Mouse (Mus musculus): ENCODE data around the gene Kdsr.
"Not testable (repeated sequence)": the region's sequence is repeated elsewhere in the genome, so short reads cannot be mapped to it uniquely, and the experiment has no call there.

Kdsr gene

DNA sequence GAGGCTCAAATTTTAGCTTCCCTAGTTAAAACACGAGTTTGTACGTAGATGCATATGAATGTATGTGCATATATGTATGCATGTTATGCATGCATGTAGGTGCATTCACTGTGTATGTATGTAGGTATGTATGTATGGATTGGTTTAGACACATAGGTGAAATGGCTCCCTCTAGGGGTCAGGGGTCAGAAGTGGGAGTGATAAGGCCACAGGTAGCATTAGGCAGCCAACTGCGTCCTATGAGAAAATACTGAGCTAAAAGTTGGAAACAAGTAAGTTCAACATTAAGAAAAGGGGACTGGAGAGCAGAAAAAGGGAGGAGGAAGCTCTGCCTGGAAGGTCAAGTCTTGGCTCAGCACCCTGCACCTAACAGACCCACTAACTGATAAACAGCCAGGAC is 21.4 kb downstream of the Kdsr start:
- DNase-seq, result peak; percentile 35 to 52

DNA sequence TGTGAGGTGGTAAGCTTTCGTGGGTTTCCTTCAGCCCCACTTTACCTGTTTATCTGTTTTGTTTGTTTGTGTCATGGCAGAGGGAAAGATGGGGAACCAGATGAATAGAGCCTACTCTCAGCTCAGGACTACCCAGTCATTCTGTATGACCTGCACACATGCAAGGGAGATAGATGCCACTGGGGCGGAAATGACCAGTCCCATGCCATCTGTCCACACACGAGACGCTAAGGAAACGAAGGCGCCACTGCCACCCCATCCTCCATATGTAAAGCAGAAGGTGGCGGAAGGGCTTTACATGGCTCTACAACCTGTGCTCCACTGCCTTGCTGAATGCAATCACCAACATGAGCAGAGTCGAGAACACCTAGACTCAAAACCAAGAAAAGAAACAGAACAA is 23.3 kb downstream of the Kdsr start:
- DNase-seq, result no peak

DNA sequence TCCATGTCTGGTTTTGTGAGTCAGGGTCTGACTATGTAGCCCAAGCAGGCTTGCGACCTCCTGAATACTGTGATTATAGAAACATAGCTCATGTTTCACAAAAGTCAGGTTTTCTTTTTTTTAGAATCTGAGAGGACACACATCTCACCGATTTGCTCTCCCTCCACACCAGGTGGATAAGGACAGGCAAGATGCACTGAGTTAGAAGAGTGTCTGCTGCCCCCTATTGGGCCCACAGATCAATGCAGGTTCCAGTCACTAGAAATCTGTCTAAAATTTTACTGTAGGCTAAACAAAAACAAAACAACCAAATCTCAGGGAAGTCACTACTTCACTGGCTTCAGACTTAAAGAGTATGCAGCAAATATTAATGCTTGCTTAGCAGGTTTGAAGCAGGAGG is 23.9 kb downstream of the Kdsr start:
- DNase-seq, result peak; percentile 34 to 43

DNA sequence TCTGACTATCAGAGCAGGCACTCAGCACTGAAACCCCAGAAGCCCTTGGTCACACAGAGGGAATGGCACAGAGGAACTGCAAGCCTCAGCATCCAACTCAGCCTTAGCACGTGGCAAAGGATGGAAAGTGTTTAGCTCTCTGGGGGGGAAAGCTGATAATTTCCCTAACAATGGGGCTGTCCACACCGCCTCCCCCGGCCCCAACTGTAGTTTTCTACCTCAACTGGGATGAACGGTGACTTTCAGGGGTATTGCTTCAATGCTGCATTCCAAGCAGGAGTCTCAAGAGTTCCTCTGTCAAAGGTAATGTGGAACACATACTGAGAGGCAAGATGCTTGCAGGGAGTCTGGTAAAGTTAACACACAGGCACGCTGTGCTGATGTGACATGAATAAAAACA is 37.5 kb downstream of the Kdsr start:
- DNase-seq, result no peak

- DNase-seq, result not testable (repeated sequence)
These were observed 41.8 kb downstream of the Kdsr start for GRCm38 (mm10) chr1:106717736-106718135.

GRCm38 (mm10) chr1:106717071-106717601 is 42.4 kb downstream of the Kdsr start:
- peak; percentile 77 to 78 for DNase-seq

GRCm38 (mm10) chr1:106716141-106716540 is 43.4 kb downstream of the Kdsr start:
- no peak for DNase-seq

- DNase-seq, result no peak
These were observed 44.1 kb downstream of the Kdsr start for GRCm38 (mm10) chr1:106715111-106716083.

- no peak for DNase-seq
These were observed 45.0 kb downstream of the Kdsr start for GRCm38 (mm10) chr1:106714530-106714981.

DNA sequence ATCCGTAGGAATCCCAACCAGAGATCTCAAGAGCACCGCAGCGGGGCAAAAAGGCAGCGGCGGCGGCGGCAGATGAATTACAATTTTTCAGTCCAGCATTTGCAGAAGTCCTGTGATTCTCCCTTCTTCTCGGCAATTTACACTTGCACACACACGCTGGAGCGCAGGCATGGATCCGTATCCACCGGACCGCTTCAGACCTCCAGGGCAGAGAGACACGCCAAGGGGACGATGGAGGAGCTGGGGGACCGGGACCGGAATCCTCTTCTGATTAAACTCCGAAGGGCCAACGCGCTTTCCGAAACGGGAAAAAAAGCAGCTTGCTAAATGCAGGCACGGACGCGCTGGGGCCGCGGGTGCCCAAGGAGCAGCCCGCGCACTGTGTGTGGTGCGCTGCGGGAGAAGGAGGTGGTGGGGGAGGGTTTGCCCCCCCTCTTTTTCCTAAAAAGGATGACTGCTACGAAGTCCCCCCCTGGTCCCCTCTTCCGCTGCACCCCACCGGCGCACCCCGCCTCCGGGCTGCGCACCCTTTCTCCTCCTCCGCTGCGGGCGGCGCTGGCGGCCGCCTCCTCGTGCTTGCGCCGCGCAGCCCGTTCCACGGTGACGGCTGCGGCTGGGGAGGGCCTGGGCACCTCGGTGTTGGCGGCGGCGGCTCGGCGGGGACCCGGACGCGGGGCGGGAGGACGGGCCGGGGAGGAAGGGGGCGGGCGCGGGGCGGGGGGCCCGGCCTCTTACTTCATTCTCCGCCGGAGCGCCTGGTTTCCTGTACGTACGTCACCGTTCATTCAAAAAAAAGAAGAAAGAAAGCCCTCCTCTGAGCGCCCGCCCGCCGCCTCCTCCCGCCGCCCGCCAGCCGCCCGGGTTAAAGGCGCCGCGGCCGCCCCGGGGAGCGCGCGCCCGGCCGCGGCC is 45.7 kb downstream of the Kdsr start, which contains the start of gene Bcl2:
Bcl2 (minus strand) TSS at position 654 of the 909 bp plus-strand sequence.
- DNase-seq, result peak; percentile 84 to 87

DNA sequence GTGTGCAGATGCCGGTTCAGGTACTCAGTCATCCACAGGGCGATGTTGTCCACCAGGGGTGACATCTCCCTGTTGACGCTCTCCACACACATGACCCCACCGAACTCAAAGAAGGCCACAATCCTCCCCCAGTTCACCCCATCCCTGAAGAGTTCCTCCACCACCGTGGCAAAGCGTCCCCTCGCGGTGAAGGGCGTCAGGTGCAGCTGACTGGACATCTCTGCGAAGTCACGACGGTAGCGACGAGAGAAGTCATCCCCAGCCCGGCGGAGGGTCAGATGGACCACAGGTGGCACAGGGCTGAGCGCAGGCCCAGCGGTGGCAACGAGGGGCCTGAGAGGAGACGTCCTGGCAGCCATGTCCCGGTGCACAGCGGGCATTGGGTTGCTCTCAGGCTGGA is 47.2 kb downstream of the Kdsr start:
- peak; percentile 70 to 71 for DNase-seq

DNA sequence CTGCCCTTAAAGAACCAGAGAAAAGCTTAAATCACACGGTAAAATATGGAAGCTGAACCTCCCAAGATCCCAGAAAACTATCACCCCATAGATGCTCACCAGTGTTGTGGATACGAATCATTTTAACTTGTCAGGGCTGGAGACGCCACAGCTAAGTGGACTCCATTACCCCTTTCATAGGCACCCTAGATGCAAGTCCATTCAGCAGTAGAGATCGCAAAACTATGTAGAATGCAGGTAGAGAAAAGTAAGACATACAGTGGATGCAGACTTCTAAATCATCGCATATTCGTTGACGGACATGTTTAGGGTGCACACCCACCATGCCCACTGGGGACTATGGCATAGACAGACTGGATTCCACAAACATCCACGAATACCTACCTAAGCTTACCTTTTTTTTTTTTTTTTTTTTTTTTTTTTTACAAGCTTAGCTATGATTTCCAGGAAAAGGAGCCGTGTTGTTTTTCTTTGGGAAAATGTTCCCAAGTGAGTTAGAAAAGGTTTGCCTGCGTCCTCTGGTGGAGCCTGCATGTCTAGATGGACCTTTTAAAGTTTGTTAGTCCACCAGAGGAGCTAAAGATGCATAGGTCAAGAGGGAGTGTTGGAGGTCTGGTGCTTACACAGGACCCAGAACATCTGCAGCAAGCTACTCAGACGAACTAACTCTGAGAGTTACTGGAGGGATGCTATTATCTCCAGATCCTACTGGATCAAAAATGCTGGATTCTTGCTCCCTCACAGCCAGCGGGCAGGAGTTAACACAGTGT is 48.0 kb downstream of the Kdsr start:
- DNase-seq, result no peak

- DNase-seq, result no peak
These were observed 49.3 kb downstream of the Kdsr start for GRCm38 (mm10) chr1:106710202-106710601.

DNA sequence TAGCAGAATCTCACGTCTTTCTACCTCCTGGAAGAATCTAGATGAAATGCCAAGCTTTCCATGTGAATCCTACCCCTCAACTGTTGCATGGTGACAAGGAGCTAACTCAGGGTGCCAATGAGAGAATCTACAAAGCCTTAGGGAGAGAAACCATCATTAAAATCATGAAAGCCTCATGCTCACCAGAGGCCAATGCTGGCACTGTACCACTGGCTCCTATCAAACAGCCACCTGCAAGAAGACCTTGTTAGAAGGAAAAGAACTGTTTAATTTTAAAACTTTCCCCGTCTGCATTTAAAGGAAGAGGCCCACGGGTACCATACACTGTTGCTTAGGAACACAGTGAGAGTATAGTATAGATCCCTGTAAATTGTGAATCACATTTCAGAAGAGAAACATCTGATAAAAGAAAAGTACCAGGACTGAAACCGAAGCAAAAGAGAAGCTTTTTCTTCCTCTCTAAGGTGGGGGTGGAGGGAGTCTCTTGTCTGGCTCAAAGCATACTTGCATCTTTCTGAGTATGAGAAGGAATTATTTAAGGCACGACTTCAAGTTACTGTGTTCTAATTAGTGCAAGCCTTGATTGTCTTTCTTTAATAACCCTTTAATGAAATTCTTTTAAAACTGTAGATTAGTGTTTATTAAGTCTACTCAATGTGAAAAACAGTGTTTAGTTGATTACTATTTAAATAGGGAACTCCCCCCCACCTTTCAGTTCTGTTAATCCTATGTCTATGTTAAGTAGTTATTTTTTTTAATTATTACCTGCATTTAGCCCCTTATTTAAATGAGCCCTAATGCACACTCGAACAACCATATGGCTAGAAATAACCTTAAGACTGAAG is 52.3 kb downstream of the Kdsr start:
- DNase-seq, result no peak

GRCm38 (mm10) chr1:106703183-106703582 is 56.3 kb downstream of the Kdsr start:
- DNase-seq, result no peak

- DNase-seq, result no peak
These were observed 56.9 kb downstream of the Kdsr start for GRCm38 (mm10) chr1:106702471-106703175.

DNA sequence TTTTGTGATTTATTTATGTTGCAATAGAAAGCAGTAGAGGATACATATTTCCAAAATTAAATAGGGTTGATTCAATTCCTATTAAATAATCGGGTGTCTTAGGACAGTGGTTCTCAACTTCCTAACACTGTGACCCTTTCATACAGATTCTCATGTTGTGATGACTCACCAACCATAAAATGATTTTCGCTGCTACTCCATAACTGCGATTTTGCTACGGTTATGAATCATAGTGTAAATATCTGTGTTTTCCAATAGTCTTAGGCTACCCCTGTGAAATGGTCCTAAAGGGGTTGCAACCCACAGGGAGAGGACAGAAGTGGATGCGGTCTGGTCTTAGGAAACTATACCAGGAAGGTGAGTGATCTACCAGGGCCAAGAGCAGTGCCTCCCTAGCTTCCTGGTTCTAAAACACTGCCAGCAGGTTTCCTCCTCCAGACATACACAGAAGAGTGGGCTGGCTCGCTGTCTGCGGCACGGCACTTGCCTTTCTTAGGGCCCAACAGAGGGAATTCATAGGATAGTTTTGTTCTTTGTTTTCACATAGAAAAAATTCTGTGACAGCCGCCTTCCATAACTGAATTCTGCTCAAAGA is 58.9 kb downstream of the Kdsr start:
- no peak for DNase-seq

DNA sequence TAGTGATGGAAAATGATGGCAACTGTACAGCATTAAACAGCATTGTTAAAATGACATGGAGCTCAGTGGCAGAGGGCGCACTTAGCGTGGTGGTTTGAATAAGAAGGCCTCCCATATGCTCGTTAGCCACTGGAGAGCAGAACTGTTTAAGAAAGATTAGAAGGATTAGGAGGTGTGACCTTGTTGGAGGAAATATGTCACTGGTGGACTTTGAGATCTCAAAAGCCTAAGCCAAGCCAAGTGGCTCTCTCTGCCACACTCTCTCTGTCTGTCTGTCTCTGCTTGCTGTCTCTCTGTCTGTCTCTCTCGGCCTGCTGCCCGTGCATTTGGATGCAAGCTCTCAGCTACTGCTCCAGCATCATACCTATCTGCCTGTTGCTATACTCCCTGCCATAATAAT is 63.1 kb downstream of the Kdsr start:
- no peak for DNase-seq

DNA sequence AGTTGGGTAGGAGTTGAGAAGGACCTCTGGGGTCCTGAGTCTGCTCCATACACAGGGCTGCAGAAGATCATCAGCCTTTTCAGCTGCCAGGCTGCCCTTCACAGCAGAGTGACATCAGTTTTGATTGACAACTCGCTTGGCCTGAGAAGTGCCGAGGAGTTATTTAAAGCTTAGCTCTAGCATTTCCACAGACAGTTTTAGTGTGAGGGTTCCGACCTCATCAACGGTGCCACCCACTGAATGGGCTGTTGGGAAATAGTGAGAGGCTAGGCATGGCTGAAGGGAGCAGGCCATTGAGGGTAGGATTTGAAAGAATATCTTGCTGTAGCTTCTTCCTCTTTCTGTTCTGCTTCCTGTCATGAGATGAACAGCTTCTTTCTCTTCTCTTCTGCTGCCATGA is 63.9 kb downstream of the Kdsr start:
- no peak for DNase-seq

GRCm38 (mm10) chr1:106694316-106694715 is 65.2 kb downstream of the Kdsr start:
- no peak for DNase-seq
